Mouse (Mus musculus) testis, adult 2 months (tissue): ENCODE measurements around the gene 1110051M20Rik. TPM values are rescaled to one million over a fixed set of nuclear protein-coding genes. Genes with fewer than 3 reads are reported as not detected.

Experiments
- H3K27ac ChIP-seq: fragments of 200-500 bp; 2 replicates; pipeline ENCODE4 v1.5.1; 2012; ENCODE audit warnings: low read depth, low read length; ENCODE audit not compliant: control insufficient read depth, insufficient read depth
- H3K27me3 ChIP-seq: fragments of 200-500 bp; 2 replicates; pipeline ENCODE4 v1.6.1; 2012; ENCODE audit warnings: mild to moderate bottlenecking, low read length, moderate library complexity; ENCODE audit not compliant: control insufficient read depth, insufficient read depth
- H3K36me3 ChIP-seq: fragments of 200-500 bp; 2 replicates; pipeline ENCODE4 v1.6.1; 2012; ENCODE audit warnings: mild to moderate bottlenecking, low read length; ENCODE audit not compliant: control insufficient read depth, insufficient read depth
- H3K4me1 ChIP-seq: fragments of 200-500 bp; 2 replicates; pipeline ENCODE4 v1.6.1; 2012; ENCODE audit warnings: low read length; ENCODE audit not compliant: control insufficient read depth, insufficient read depth
- H3K4me3 ChIP-seq: fragments of 200-500 bp; 2 replicates; pipeline ENCODE4 v1.5.1; 2012; ENCODE audit warnings: low read depth, mild to moderate bottlenecking, low read length, moderate library complexity, mixed read lengths; ENCODE audit not compliant: control insufficient read depth
- CTCF ChIP-seq: fragments of 200-500 bp; IDR thresholded peaks from 2 replicates; pipeline ENCODE4 v1.5.1; 2012; ENCODE audit warnings: low read depth, mild to moderate bottlenecking, inconsistent platforms, low read length, moderate library complexity; ENCODE audit not compliant: control insufficient read depth, insufficient read depth, insufficient replicate concordance
- POLR2A ChIP-seq: fragments of 200-500 bp; IDR thresholded peaks from 2 replicates; pipeline ENCODE4 v1.6.1; 2012; ENCODE audit warnings: low read depth, mild to moderate bottlenecking, inconsistent platforms, low read length, moderate library complexity; ENCODE audit not compliant: control insufficient read depth
- polyA plus RNA-seq: library from polyadenylated mRNA; depleted of rRNA; stranded (reverse); fragments of >200 nt; gene quantifications from 2 replicates; pipeline ENCODE4 v1.2.3, GENCODE M21; 2012

Gene 1110051M20Rik
- polyA plus RNA-seq, 1 experiment: 91.7 TPM

- Histone ChIP-seq H3K27ac (no peak overlapping the region), H3K27me3 (no peaks in the 10 kb centered on the region), H3K4me1 (peaks cover under 1% of the 10 kb centered on the region; the same call in 1 of the 2 replicates), H3K36me3 (no peaks in the 10 kb centered on the region), H3K4me3 (no peak overlapping the region)
- TF ChIP-seq CTCF (no peak), POLR2A (no peak)
These were observed 88.7 kb downstream of the 1110051M20Rik start for GRCm38 (mm10) chr2:91355767-91356166.

DNA sequence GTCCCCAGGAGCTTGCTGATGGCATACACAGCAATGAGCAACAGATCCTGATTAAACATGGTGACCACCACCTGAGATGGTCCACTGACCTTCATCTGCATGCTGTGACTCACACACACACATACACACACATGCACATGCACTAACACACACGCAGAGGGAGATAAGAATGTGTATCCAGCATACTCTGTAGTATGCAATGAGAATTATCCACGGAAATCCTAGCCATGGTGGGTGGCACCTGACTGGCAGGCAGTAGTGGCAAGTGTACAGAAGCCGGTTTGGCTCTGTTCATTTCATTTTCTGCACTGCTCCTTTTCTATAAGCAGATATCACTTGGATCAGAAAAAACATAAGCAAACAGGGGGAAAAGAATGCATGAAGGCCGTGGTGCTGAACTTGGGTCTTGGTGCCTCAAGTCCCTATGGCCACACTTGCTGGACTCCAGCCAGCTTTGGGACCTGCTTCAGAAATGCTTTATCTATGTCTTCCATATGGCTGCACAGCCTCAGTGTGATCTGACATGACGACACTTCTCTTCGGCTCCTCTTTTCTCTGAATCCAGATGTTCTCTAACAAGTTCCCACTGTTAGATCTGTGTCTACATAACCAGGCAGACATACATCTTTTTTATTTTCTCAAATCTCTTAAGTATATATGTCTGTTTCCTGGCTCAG is 89.6 kb downstream of the 1110051M20Rik start:
- Histone ChIP-seq H3K4me3 (no peak overlapping the region), H3K4me1 (no peaks in the 10 kb centered on the region), H3K36me3 (no peaks in the 10 kb centered on the region), H3K27me3 (no peaks in the 10 kb centered on the region), H3K27ac (no peak overlapping the region)
- no peak for TF ChIP-seq POLR2A
- no peak for TF ChIP-seq CTCF

DNA sequence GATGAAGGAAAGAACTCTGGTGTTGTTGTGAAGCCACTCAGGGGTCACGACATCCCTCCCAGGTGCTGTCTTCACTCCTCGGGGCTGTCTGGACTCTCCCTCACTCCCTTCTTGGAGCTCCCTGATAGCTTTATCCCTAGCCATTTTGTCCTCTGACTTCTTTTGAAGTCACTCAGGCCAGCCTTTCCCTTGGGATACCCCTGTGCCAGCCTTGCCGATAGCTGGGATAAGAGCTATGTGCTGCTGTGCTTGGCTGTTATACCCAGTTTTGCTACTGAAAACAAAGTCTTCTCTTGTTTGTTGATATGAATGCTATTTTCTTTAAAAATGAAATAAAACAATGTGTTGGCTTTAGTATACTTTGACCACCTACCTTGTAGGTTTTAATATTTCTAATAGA is 90.7 kb downstream of the 1110051M20Rik start:
- no peaks in the 10 kb centered on the region for H3K4me1 ChIP-seq
- no peaks in the 10 kb centered on the region for H3K27me3 ChIP-seq
- no peak overlapping the region for H3K4me3 ChIP-seq
- H3K27ac ChIP-seq: no peak overlapping the region
- no peaks in the 10 kb centered on the region for H3K36me3 ChIP-seq
- TF ChIP-seq CTCF (no peak), POLR2A (no peak)

- Histone ChIP-seq H3K36me3 (no peaks in the 10 kb centered on the region), H3K27ac (no peak overlapping the region), H3K27me3 (no peaks in the 10 kb centered on the region), H3K4me3 (no peak overlapping the region), H3K4me1 (no peaks in the 10 kb centered on the region)
- TF ChIP-seq POLR2A: no peak
These were observed 92.7 kb downstream of the 1110051M20Rik start for GRCm38 (mm10) chr2:91351841-91352240.

GRCm38 (mm10) chr2:91349974-91350457 is 94.5 kb downstream of the 1110051M20Rik start:
- H3K4me3 ChIP-seq: no peak overlapping the region
- no peaks in the 10 kb centered on the region for H3K4me1 ChIP-seq
- no peaks in the 10 kb centered on the region for H3K27me3 ChIP-seq
- TF ChIP-seq POLR2A (no peak), CTCF (no peak)
- no peaks in the 10 kb centered on the region for H3K36me3 ChIP-seq
- no peak overlapping the region for H3K27ac ChIP-seq

- H3K27ac ChIP-seq: no peak overlapping the region
- H3K4me1 ChIP-seq: no peaks in the 10 kb centered on the region
- no peak overlapping the region for H3K4me3 ChIP-seq
These were observed 95.6 kb downstream of the 1110051M20Rik start for GRCm38 (mm10) chr2:91348936-91349335.

DNA sequence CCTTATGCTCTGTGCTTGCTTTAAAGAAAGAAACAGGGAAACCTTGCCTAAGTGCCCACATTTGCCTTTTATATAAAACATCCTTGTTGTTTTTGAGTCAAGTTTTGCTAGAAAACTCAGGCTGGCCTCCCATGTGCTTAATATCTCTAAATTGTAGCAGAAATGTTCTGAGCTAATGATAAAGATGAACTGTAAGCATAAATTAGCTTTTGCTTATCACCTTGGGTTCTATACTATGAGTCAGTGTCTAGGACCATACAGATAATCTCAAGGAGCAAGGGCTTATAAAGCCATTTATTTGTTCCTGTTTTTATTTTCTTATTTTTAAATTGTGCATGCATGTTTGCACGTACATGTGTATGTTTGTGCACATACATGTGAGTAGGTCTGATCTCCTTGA is 98.9 kb downstream of the 1110051M20Rik start:
- Histone ChIP-seq H3K27ac (no peak overlapping the region), H3K36me3 (no peaks in the 10 kb centered on the region), H3K27me3 (no peaks in the 10 kb centered on the region), H3K4me3 (no peak overlapping the region), H3K4me1 (no peaks in the 10 kb centered on the region)
- no peak for TF ChIP-seq CTCF
- TF ChIP-seq POLR2A: no peak

More at GRCm38 (mm10) chr2:91348936-91349335, 95.6 kb downstream of the 1110051M20Rik start:
- no peak for TF ChIP-seq CTCF
- TF ChIP-seq POLR2A: no peak
- H3K27me3 ChIP-seq: no peaks in the 10 kb centered on the region
- no peaks in the 10 kb centered on the region for H3K36me3 ChIP-seq

DNA sequence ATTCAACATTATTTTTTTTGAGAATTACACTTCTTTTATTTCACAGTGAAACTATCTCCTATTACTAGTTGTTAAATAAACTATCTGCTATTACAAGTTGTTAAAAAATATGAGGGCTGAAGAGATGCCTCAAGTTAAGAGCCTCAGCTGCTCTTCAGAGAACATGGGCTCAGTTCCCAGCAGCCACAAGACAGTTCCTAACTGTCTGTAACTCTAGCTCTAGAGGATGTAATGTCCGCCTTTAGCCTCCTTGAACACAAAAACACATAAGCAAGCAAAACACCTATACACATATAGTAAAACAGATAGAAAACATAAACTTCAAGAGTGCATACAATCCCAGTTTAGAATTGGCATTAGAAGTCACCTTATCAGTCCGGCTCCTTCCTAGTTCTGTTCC is 104.9 kb downstream of the 1110051M20Rik start:
- H3K27me3 ChIP-seq: no peaks in the 10 kb centered on the region
- no peaks in the 10 kb centered on the region for H3K4me1 ChIP-seq
- no peaks in the 10 kb centered on the region for H3K36me3 ChIP-seq
- H3K27ac ChIP-seq: no peak overlapping the region
- no peak overlapping the region for H3K4me3 ChIP-seq
- TF ChIP-seq POLR2A (no peak), CTCF (no peak)
